Comparison of ENCODE assay signal across 9 mouse cellular contexts in genomic region chr1:71945070-71945469, GRCm38 (mm10).
DNase-seq lines count a peak whose midpoint lies in the region; ATAC-seq and TF ChIP-seq lines count a peak whose summit lies in the region.
"Had no signal": no experiment of that assay in that cellular context is flagged by ENCODE, and none has a peak within 500 bp of the region (broad histone marks: within the 10 kb centered on the region; RNA-seq: fewer than 3 reads in every experiment).

No protein-coding gene starts in this region.

- 63% methylated on average over 6 of the region's 6 CpGs for WGBS in lung, postnatal 0 days
- WGBS in midbrain, embryonic 14.5 days, result 94% methylated on average over 6 of the region's 6 CpGs
- WGBS in liver, embryonic 12.5 days (ENCODE audit: insufficient replicate concordance), result 76% methylated on average over 6 of the region's 6 CpGs

- no peak for TF ChIP-seq CTCF in lung, postnatal 0 days (IDR thresholded peaks at IDR 0.05)
- TF ChIP-seq CTCF in brain, embryonic 14.5 days (IDR thresholded peaks at IDR 0.05; ENCODE audit: borderline replicate concordance, extremely low read depth, insufficient read depth, insufficient read length), result no peak

- H3K9me3 ChIP-seq in lung, postnatal 0 days (ENCODE audit: low read length), result no peaks in the 10 kb centered on the region
- H3K9me3 ChIP-seq in midbrain, embryonic 14.5 days (ENCODE audit: control insufficient read depth, low read length), result no peaks in the 10 kb centered on the region
- H3K9me3 ChIP-seq in liver, embryonic 12.5 days (replicated peaks), result no peaks in the 10 kb centered on the region
- H3K9me3 ChIP-seq: limb, embryonic 13.5 days had no signal

- TF ChIP-seq EP300 in lung, postnatal 0 days (IDR thresholded peaks at IDR 0.05), result no peak

- TF ChIP-seq POLR2A in brain, embryonic 14.5 days (IDR thresholded peaks at IDR 0.05; ENCODE audit: borderline replicate concordance, extremely low read depth, insufficient read depth, insufficient read length, poor library complexity, severe bottlenecking), result no peak

- no peak overlapping the region for H3K4me3 ChIP-seq in lung, postnatal 0 days (ENCODE audit: low read depth, low read length)
- H3K4me3 ChIP-seq in midbrain, embryonic 14.5 days (replicated peaks; ENCODE audit: low read depth, low read length), result no peak overlapping the region
- H3K4me3 ChIP-seq in liver, embryonic 12.5 days, result no peak overlapping the region
- H3K4me3 ChIP-seq: limb, embryonic 13.5 days had no signal

- H3K4me1 ChIP-seq in lung, postnatal 0 days (ENCODE audit: insufficient read depth, low read depth, low read length), result no peaks in the 10 kb centered on the region
- no peaks in the 10 kb centered on the region; the same call in 1 of the 2 replicates for H3K4me1 ChIP-seq in midbrain, embryonic 14.5 days (ENCODE audit: control insufficient read depth, insufficient read depth, low read length)
- H3K4me1 ChIP-seq in liver, embryonic 12.5 days, result no peaks in the 10 kb centered on the region

- peak; percentile 33 for ATAC-seq in lung, postnatal 0 days
- peak; percentile 64 to 78 for ATAC-seq in hematopoietic stem cell, adult 5-6 weeks (replicated peaks in 1 of 2; ENCODE audit: insufficient read depth in 1 of 2, low FRiP score in 2 of 2, low TSS enrichment in 1 of 2, low read depth in 1 of 2, poor library complexity in 2 of 2, severe bottlenecking in 2 of 2)
- ATAC-seq in midbrain, embryonic 14.5 days (ENCODE audit: low FRiP score, low TSS enrichment), result no peak
- ATAC-seq in liver, embryonic 12.5 days, result no peak

- no peaks in the 10 kb centered on the region for H3K36me3 ChIP-seq in lung, postnatal 0 days (ENCODE audit: insufficient read depth, low read length)
- no peaks in the 10 kb centered on the region for H3K36me3 ChIP-seq in midbrain, embryonic 14.5 days (ENCODE audit: control insufficient read depth, insufficient read depth, low read length)
- H3K36me3 ChIP-seq in liver, embryonic 12.5 days, result no peaks in the 10 kb centered on the region
- H3K36me3 ChIP-seq: limb, embryonic 13.5 days had no signal

- H3K27me3 ChIP-seq in lung, postnatal 0 days (replicated peaks; ENCODE audit: insufficient read depth, low read length), result no peaks in the 10 kb centered on the region
- no peaks in the 10 kb centered on the region for H3K27me3 ChIP-seq in midbrain, embryonic 14.5 days (ENCODE audit: control insufficient read depth, insufficient read depth, low read length)
- H3K27me3 ChIP-seq in liver, embryonic 12.5 days (replicated peaks), result no peaks in the 10 kb centered on the region
- H3K27me3 ChIP-seq: limb, embryonic 13.5 days had no signal

- DNase-seq in lung, postnatal 0 days (ENCODE audit: low spot score), result peak; percentile 44
- no peak for DNase-seq in lung, postnatal 10 days
- peak; percentile 11 for DNase-seq in brain, embryonic 14.5 days (ENCODE audit: low read depth)
- DNase-seq in urinary bladder, postnatal 14 days (ENCODE audit: low spot score), result peak; percentile 61
- no peak for DNase-seq in midbrain, embryonic 14.5 days

- H3K4me2 ChIP-seq in lung, postnatal 0 days (replicated peaks; ENCODE audit: low read depth, low read length), result no peak overlapping the region
- H3K4me2 ChIP-seq in midbrain, embryonic 14.5 days (ENCODE audit: low read length), result no peak overlapping the region
- H3K4me2 ChIP-seq in liver, embryonic 12.5 days, result no peak overlapping the region
- H3K4me2 ChIP-seq: limb, embryonic 13.5 days; midbrain, embryonic 11.5 days had no signal

- H3K27ac ChIP-seq in lung, postnatal 0 days (ENCODE audit: low read length), result no peak overlapping the region
- H3K27ac ChIP-seq in midbrain, embryonic 14.5 days (replicated peaks; ENCODE audit: low read depth, low read length), result no peak overlapping the region
- no peak overlapping the region for H3K27ac ChIP-seq in liver, embryonic 12.5 days
- H3K27ac ChIP-seq: limb, embryonic 13.5 days had no signal

- no peak overlapping the region for H3K9ac ChIP-seq in lung, postnatal 0 days (replicated peaks; ENCODE audit: low read depth)
- H3K9ac ChIP-seq in midbrain, embryonic 14.5 days (replicated peaks; ENCODE audit: low read length), result no peak overlapping the region
- H3K9ac ChIP-seq in liver, embryonic 12.5 days, result no peak overlapping the region
- H3K9ac ChIP-seq: limb, embryonic 13.5 days had no signal

Comparison
In these comparisons a context has a peak if more than half of its experiments do, and no peak if none do; other contexts are left out.
1. DNase-seq: peak in lung, postnatal 0 days (single experiment), brain, embryonic 14.5 days (single experiment) and urinary bladder, postnatal 14 days (single experiment); none in lung, postnatal 10 days (single experiment) and midbrain, embryonic 14.5 days (single experiment).
2. ATAC-seq: peak in lung, postnatal 0 days (single experiment) and hematopoietic stem cell, adult 5-6 weeks (2 of 2); none in midbrain, embryonic 14.5 days (single experiment) and liver, embryonic 12.5 days (single experiment).